Mouse (Mus musculus) urinary bladder, adult 18-20 months (tissue): ENCODE results near the gene Rapsn.
"Not testable (repeated sequence)": the region's sequence is repeated elsewhere in the genome, so short reads cannot be mapped to it uniquely, and the experiment has no call there.

Experiments
- DNase-seq, 2 experiments: peaks; one replicate each; pipeline ENCODE4 v3.0.0; 2022; ENCODE audit warnings: low spot score in 2 of 2, mixed read lengths in 2 of 2

Gene Rapsn

GRCm38 (mm10) chr2:91035385-91035784 lies at the start of gene Rapsn:
Rapsn (plus strand) TSS chr2:91035620.
- DNase-seq, result no peak

GRCm38 (mm10) chr2:90986055-90986454 lies 49.4 kb upstream of the Rapsn start:
- DNase-seq, result no peak

GRCm38 (mm10) chr2:91008536-91008935 lies 26.9 kb upstream of the Rapsn start:
- no peak for DNase-seq

DNA sequence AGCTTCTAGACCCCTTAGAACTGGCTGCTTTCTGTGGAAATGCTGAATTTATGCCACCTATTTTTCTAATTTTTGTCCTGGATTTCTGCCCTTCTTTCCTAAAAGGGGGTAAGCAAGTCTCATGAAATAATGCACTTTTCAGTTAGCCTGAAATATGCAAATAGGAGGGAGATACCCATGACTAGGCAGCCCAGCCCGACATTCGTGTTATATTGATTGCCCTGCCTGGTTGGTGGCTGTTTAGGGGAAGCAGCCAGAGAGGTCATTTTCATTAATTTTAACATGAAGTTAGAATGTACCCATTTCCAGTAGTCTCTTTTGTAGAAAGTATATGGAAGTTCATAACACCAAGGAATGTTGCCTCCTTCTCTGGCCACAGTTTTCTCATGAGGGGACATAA lies 21.5 kb upstream of the Rapsn start:
- DNase-seq, result no peak

DNA sequence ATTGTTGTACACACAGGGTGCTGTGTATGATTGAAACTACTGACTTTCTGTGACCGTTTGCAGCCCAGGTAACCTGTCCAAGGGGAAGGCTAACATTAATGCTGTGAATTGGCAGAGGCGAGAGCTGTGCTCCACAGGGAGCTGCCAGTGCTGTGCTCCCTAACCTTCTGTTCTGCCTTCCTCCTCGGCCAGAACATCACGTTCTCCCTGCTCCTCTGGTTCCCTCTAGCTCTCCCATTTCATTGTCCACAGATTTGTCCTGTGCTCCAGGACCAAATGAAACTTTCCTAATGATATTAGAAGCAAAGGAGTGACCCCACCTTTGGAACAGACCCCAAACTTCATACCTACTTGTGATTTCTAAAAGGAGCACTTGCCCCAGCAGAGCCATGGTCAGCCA lies 20.0 kb upstream of the Rapsn start:
- no peak for DNase-seq

DNA sequence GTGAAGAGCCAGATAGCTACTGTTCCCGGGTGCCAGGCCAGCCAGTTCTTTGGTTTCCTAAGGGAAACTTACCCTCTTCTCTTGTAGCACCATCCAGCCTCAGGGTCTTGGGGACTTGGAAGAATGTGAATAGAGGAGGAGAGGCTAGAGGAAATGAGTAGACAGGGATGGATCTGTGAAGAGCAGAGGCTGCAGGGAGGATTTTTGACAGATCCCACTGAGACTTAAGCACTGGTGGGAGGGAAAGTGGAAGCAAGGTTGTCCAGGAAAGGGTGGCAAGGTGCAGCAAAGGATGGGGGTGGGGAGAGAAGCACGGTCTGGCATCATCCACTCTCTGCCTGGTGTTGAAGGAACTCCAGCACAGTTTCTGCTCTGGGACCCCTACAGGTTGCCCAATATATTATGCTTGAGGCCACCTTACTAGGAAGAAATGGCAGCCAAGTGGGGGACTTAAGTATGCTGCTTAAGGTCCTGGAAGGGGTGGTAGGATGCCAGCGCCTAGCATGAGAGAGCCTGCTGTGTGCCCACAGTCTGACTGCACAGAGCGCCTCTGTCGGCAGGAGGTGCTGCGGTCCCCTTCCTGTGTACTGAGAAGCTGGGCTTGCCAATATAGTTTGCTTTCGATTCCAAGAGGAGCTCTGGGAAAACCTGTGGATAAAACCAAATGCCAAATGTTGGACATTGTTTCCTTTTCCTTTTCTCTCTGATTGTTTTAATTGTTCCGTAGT lies 17.2 kb upstream of the Rapsn start:
- no peak for DNase-seq

DNA sequence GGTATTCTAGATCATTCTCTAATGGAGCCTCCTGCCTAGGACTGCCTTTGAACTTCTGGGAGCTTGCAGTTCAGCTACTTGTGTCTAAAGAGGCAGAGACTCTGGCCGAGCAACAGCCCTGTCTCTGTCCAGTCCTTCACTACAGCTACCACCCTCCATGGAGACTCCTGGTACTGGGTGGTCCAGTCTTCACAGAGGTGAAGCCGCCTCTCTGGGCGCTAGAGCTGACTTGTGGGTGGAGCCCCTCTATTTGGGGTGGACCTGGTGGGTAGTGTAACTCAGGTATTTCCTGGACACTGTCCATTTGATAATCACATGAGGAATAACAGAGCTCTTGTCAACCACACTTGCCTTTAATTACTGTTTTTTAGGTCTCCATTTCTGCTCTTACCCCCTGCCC lies 15.5 kb upstream of the Rapsn start:
- DNase-seq, result no peak

DNA sequence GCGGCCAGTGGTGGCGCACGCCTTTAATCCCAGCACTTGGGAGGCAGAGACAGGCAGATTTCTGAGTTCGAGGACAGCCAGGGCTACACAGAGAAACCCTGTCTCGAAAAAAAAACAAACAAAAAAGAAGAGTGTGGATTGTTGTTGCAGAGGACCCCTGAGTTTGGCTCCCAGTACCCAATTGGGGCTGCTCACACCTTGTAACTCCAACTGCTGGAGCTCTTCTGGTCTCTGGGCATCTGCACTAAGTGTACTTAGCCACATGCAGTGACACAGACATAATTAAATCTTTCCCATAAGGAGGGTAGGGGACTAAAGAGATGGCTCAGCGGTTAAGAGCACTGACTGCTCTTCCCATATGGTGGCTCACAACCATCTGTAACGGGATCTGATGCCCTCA lies 13.2 kb upstream of the Rapsn start:
- DNase-seq, result not testable (repeated sequence)

GRCm38 (mm10) chr2:91023131-91023530 lies 12.3 kb upstream of the Rapsn start:
- no peak for DNase-seq

DNA sequence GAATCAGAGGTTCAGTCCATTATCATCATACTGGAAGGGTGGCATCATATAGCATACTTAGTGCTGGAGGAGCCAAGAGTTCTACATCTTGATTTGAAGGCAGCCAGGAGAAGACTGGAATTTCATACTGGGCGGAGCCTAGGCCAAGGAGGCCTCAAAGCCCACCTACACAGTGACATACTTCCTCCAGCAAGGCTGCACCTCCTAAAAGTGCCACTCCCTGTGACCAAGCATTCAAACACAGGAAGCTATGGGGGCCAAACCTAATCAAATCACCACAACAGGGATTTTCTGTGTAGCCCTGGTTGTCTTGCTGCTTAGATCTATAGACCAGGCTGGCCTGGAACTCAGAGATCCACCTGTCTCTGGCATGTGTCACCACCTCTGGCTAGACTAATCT lies 11.5 kb upstream of the Rapsn start:
- DNase-seq, result no peak

DNA sequence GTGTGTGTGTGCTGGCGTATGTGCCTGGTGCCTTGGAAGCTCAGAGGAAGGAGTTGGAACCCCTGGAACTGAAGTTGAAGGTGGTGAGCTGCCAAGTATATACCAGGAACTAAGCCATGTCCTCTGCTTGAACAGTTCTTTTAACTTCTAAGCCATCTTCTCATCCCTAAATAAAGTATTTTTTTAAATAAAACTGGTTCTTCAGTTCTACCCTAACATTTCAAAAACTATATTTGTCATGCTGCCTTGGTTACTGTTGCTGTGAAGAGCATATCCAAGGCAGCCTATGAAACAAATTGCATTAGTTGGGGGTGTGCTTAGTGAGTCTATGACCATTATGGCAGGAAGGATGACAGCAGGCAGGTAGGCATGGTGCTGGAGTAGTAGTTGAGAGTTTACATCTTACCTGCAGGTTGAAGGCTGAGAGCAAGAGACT lies 10.3 kb upstream of the Rapsn start:
- no peak for DNase-seq

DNA sequence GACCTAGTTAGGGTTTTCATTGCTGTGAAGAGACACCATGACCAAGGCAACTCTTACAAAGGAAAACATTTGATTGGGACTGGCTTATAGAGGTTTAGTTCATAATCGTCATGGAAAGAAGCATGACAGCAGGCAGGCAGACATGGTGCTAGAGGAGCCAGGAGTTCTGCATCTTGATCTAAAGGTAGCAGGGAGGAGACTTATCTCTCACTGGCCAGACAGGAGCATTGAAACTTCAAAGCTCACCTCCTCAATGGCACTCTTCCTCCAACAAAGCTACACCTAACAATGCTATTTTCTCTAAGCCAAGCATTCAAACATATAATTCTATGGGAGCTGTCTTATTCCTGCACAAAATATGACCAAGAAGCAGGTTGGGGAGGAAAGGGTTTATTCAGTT lies 8.9 kb upstream of the Rapsn start:
- DNase-seq, result no peak

DNA sequence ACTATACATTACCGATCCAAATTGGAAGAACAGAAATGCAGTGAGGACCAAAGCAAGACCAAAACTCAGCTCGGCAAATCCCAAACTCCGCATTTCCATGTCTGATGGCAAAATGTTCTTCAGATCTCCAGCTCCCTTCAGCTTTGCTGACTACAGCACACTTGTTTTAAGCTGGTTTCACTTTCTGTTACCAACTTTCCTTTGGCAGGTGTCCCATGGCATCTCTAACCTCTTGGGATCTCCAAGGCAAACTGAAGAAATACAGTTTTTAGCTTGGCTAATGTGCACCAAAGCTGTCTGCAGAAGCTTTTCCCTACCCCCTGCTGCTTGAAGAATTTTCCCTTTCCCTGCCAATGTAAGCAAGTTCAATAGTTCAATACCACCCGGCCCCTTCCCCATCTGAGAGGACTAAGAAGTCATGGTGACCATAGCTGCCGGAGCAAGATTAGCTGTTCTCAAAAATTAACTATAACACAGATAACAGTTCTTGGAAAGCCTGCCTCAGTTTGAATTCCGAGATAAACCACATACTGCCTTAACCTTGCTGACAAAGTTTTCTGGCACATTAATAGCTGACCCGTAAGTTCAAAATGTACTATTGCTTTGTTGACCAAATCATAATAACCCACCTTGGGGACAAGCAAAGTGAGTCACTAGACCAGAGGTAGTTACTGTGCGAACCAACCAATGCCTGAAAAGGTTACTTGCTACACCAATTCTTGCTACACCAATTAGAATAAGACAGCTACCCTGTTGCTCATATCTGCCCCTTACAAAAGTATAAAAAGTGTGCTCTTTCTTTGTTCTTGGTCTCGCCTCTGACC lies 7.8 kb upstream of the Rapsn start:
- DNase-seq, result no peak

- DNase-seq, result no peak
These were observed 4.2 kb upstream of the Rapsn start for GRCm38 (mm10) chr2:91031216-91031615.

DNA sequence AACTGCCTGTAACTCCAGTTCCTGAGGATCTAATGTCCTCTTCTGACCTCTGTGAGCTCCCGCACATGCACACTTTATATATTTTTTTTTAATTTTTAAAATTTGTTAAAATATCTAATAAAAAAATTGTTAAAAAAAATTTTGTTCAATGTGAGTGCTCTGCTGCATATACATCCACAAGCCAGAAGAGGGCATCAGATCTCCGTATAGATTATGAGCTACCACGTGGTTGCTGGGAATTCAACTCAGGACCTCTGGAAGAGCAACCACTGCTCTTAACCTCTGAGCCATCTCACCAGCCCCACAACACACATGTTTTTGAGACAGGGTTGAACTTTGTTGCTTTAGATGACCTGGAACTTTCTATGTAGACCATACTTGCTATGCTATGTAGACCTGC lies 2.4 kb upstream of the Rapsn start:
- no peak for DNase-seq

DNA sequence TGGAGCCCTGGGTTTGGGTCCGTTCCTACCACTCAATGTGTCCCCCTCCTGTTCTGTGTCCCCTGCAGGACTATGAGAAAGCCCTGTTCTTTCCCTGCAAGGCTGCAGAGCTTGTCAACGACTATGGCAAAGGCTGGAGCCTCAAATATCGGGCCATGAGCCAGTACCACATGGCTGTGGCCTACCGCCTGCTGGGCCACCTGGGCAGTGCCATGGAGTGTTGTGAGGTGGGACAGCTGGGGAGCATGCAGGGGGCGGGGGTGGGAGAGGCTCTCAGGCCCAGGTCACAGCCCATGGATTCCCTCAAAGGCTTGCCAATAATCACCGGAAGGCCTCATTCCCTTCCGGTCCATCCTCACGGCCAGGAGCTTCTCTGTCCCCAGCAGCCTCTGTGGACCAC lies 6.4 kb downstream of the Rapsn start:
- DNase-seq, result no peak

- DNase-seq, result no peak
These were observed 7.4 kb downstream of the Rapsn start for GRCm38 (mm10) chr2:91042651-91043398.

GRCm38 (mm10) chr2:91044727-91045126 lies 9.3 kb downstream of the Rapsn start:
- DNase-seq, result no peak

DNA sequence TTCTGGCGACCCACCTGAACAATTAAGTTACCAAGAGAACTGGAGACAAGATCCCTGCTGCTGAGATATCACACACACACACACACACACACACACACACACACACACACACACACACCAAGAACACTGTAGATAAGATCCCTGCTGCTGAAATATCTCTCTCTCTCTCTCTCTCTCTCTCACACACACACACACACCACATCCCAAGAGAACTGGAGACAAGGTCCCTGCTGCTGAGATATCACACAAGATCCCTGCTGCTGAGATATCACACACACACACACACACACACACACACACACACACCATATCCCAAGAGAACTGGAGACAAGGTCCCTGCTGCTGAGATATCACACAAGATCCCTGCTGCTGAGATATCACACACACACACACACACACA lies 10.4 kb downstream of the Rapsn start:
- DNase-seq, result not testable (repeated sequence)

GRCm38 (mm10) chr2:91047359-91047758 lies 11.9 kb downstream of the Rapsn start:
- DNase-seq, result no peak

DNA sequence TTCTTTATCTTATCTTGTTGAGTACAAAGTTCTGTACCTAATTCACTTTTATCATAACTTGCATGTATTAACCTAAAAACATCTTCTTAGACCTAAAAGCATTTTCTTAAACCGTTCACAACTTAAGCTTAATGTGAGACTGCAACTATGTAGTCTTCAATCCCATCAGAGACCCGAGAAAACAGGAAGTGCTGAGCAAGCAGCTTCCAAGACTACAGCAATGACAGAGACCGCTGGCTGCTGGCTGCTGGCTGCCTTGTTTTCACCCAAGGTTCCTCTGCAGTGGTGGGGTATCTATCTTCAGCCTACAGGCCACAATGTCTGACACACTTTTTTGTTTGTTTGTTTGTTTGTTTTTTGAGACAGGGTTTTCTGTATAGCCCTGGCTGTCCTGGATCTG lies 16.5 kb downstream of the Rapsn start:
- DNase-seq, result no peak

- DNase-seq, result no peak
These were observed 17.3 kb downstream of the Rapsn start for GRCm38 (mm10) chr2:91052752-91053151.
